In genomic region chr12:111524883-111525282, GRCm38 (mm10) we compare ENCODE assay signal across 21 mouse cellular contexts. TPM values are rescaled to one million over a fixed set of nuclear protein-coding genes. Genes with fewer than 3 reads are reported as not detected.
DNase-seq lines count a peak whose midpoint lies in the region; ATAC-seq and TF ChIP-seq lines count a peak whose summit lies in the region.
"Had no signal": no experiment of that assay in that cellular context is flagged by ENCODE, and none has a peak within 500 bp of the region (broad histone marks: within the 10 kb centered on the region; RNA-seq: fewer than 3 reads in every experiment).

No protein-coding gene starts in this region.

- H3K27ac ChIP-seq in heart, embryonic 10.5 days = no peak overlapping the region
- no peak overlapping the region for H3K27ac ChIP-seq in heart, embryonic 12.5 days (ENCODE audit: poor library complexity, severe bottlenecking)
- no peak overlapping the region for H3K27ac ChIP-seq in lung, postnatal 0 days (ENCODE audit: low read length)
- H3K27ac ChIP-seq: embryonic facial prominence, embryonic 12.5 days; forebrain, embryonic 15.5 days; hindbrain, postnatal 0 days; midbrain, embryonic 12.5 days; stomach, postnatal 0 days had no signal

- no peaks in the 10 kb centered on the region for H3K4me1 ChIP-seq in heart, embryonic 10.5 days
- no peaks in the 10 kb centered on the region for H3K4me1 ChIP-seq in heart, embryonic 12.5 days (replicated peaks)
- no peaks in the 10 kb centered on the region for H3K4me1 ChIP-seq in lung, postnatal 0 days (ENCODE audit: insufficient read depth, low read depth, low read length)
- H3K4me1 ChIP-seq: embryonic facial prominence, embryonic 12.5 days; forebrain, embryonic 15.5 days; midbrain, embryonic 12.5 days had no signal

- WGBS in heart, embryonic 10.5 days = 77% methylated on average over 3 of the region's 3 CpGs
- 78% methylated on average over 3 of the region's 3 CpGs for WGBS in heart, embryonic 12.5 days
- WGBS in lung, postnatal 0 days = 72% methylated on average over 3 of the region's 3 CpGs

- no peak overlapping the region for H3K9ac ChIP-seq in heart, embryonic 12.5 days
- no peak overlapping the region for H3K9ac ChIP-seq in lung, postnatal 0 days (replicated peaks; ENCODE audit: low read depth)
- H3K9ac ChIP-seq: embryonic facial prominence, embryonic 12.5 days; forebrain, embryonic 15.5 days; midbrain, embryonic 12.5 days had no signal

- peak; percentile 46 for DNase-seq in heart, embryonic 10.5 days (ENCODE audit: low spot score)
- peak; percentile 40 for DNase-seq in lung, postnatal 0 days (ENCODE audit: low spot score)
- no peak for DNase-seq in lung, postnatal 14 days
- no peak for DNase-seq in left cerebral cortex, postnatal 25 days (ENCODE audit: low spot score in 2 of 2)
- DNase-seq: cerebellum, adult 11-12 months; cerebellum, postnatal 14 days; heart, postnatal 10 days; kidney, postnatal 4 days had no signal

- intact Hi-C loops in left cerebral cortex, postnatal 25 days (cut with DNase I) = loop anchor here (5.0 kb wide), 1 partner anchor 37 kb away; no protein-coding TSS in a partner anchor

- 0 out of 2 replicates have a peak, but pooled peaks cover 4% of the 10 kb centered on the region for H3K9me3 ChIP-seq in heart, embryonic 10.5 days
- H3K9me3 ChIP-seq in heart, embryonic 12.5 days (replicated peaks) = no peaks in the 10 kb centered on the region
- H3K9me3 ChIP-seq in lung, postnatal 0 days (ENCODE audit: low read length) = no peaks in the 10 kb centered on the region

- ATAC-seq in heart, embryonic 12.5 days (ENCODE audit: insufficient number of reproducible peaks, low FRiP score) = no peak
- ATAC-seq in lung, postnatal 0 days = no peak
- ATAC-seq in granulocyte monocyte progenitor cell, adult 5-6 weeks (replicated peaks; ENCODE audit: poor library complexity, severe bottlenecking) = peak; percentile 95
- ATAC-seq in neutrophil, adult 5-6 weeks (ENCODE audit: extremely low read depth, insufficient number of reproducible peaks, low FRiP score, poor library complexity, severe bottlenecking) = peak; percentile 64
- ATAC-seq in erythroblast, adult 5-6 weeks (replicated peaks; ENCODE audit: low FRiP score, poor library complexity, severe bottlenecking) = no peak
- ATAC-seq: CD4-positive, CD25-positive, alpha-beta regulatory T cell, adult 4 months; forebrain, embryonic 15.5 days; hindbrain, postnatal 0 days; intestine, embryonic 16.5 days had no signal

- H3K4me2 ChIP-seq in heart, embryonic 12.5 days = no peak overlapping the region
- H3K4me2 ChIP-seq in lung, postnatal 0 days (replicated peaks; ENCODE audit: low read depth, low read length) = no peak overlapping the region
- H3K4me2 ChIP-seq: embryonic facial prominence, embryonic 12.5 days; forebrain, embryonic 15.5 days; heart, embryonic 11.5 days; midbrain, embryonic 12.5 days had no signal

- TF ChIP-seq EP300 in lung, postnatal 0 days (IDR thresholded peaks at IDR 0.05) = no peak

- no peak for TF ChIP-seq CTCF in lung, postnatal 0 days (IDR thresholded peaks at IDR 0.05)

- no peak overlapping the region for H3K4me3 ChIP-seq in heart, embryonic 10.5 days
- H3K4me3 ChIP-seq in heart, embryonic 12.5 days = no peak overlapping the region
- H3K4me3 ChIP-seq in lung, postnatal 0 days (ENCODE audit: low read depth, low read length) = no peak overlapping the region
- H3K4me3 ChIP-seq: embryonic facial prominence, embryonic 12.5 days; erythroblast, embryonic 14.5 days; forebrain, embryonic 15.5 days; midbrain, embryonic 12.5 days had no signal

- H3K27me3 ChIP-seq in heart, embryonic 10.5 days (ENCODE audit: insufficient read depth, poor library complexity, severe bottlenecking) = no peaks in the 10 kb centered on the region
- no peaks in the 10 kb centered on the region; the same call in 1 of the 2 replicates for H3K27me3 ChIP-seq in heart, embryonic 12.5 days (replicated peaks)
- no peaks in the 10 kb centered on the region for H3K27me3 ChIP-seq in lung, postnatal 0 days (replicated peaks; ENCODE audit: insufficient read depth, low read length)
- H3K27me3 ChIP-seq: embryonic facial prominence, embryonic 12.5 days; forebrain, embryonic 15.5 days; midbrain, embryonic 12.5 days had no signal

- no peaks in the 10 kb centered on the region for H3K36me3 ChIP-seq in heart, embryonic 10.5 days
- no peaks in the 10 kb centered on the region for H3K36me3 ChIP-seq in heart, embryonic 12.5 days
- H3K36me3 ChIP-seq in lung, postnatal 0 days (ENCODE audit: insufficient read depth, low read length) = no peaks in the 10 kb centered on the region
- H3K36me3 ChIP-seq: embryonic facial prominence, embryonic 12.5 days; forebrain, embryonic 15.5 days; midbrain, embryonic 12.5 days had no signal

RNA-seq across cellular contexts. Expression of gene Eif5, which starts 12.9 kb away (rescaled TPM):
- polyA plus RNA-seq in heart, embryonic 10.5 days (2016; fragmentation: Nextera tagmentation; extraction: Ambion mirVana) = 506 and 616 TPM in 2 replicates
- polyA plus RNA-seq in heart, embryonic 12.5 days (2016; fragmentation: Nextera tagmentation; extraction: Ambion mirVana) = 510 TPM in 2 replicates
- 412 and 458 TPM in 2 replicates for polyA plus RNA-seq in lung, postnatal 0 days (2015; fragmentation: Nextera tagmentation; extraction: Ambion mirVana)
- total RNA-seq in granulocyte monocyte progenitor cell, adult 5-6 weeks (2014; fragmentation: Nextera tagmentation) = 197 and 224 TPM in 2 replicates
- 290 and 339 TPM in 2 replicates for total RNA-seq in granulocyte monocyte progenitor cell, adult 5-6 weeks (2017)
- total RNA-seq in neutrophil, adult 5-6 weeks (2017) = 424 and 432 TPM in 2 replicates
- total RNA-seq in left cerebral cortex, postnatal 25 days (2021) = 100 to 1,000 TPM; 243 to 251 TPM
- total RNA-seq in erythroblast, adult 5-6 weeks (2015; ENCODE audit: low replicate concordance) = 1,226 and 1,283 TPM in 2 replicates
- 1,807 and 1,822 TPM in 2 replicates for total RNA-seq in erythroblast, adult 5-6 weeks (2017; ENCODE audit: low replicate concordance)

RNA-seq across cellular contexts. Expression of gene Gm266, which starts 39.3 kb away (rescaled TPM):
- polyA plus RNA-seq in heart, embryonic 10.5 days (2016; fragmentation: Nextera tagmentation; extraction: Ambion mirVana) = 4.6 and 15.2 TPM in 2 replicates
- 2.1 and 2.4 TPM in 2 replicates for polyA plus RNA-seq in heart, embryonic 12.5 days (2016; fragmentation: Nextera tagmentation; extraction: Ambion mirVana)
- 1.9 and 2.7 TPM in 2 replicates for polyA plus RNA-seq in lung, postnatal 0 days (2015; fragmentation: Nextera tagmentation; extraction: Ambion mirVana)
- not detected in 2 replicates for total RNA-seq in granulocyte monocyte progenitor cell, adult 5-6 weeks (2014; fragmentation: Nextera tagmentation)
- not detected in 2 replicates for total RNA-seq in granulocyte monocyte progenitor cell, adult 5-6 weeks (2017)
- not detected in 2 replicates for total RNA-seq in neutrophil, adult 5-6 weeks (2017)
- 1 to 10 TPM; 3.2 to 4.5 TPM for total RNA-seq in left cerebral cortex, postnatal 25 days (2021)
- not detected in 2 replicates for total RNA-seq in erythroblast, adult 5-6 weeks (2015; ENCODE audit: low replicate concordance)
- total RNA-seq in erythroblast, adult 5-6 weeks (2017; ENCODE audit: low replicate concordance) = not detected in 2 replicates
- polyA plus RNA-seq: CD4-positive, CD25-positive, alpha-beta regulatory T cell, adult 4 months; erythroblast, embryonic 14.5 days had no signal

RNA-seq across cellular contexts. Expression of gene Mark3, which starts 49.4 kb away (rescaled TPM):
- 38.1 and 47.9 TPM in 2 replicates for polyA plus RNA-seq in heart, embryonic 10.5 days (2016; fragmentation: Nextera tagmentation; extraction: Ambion mirVana)
- 51.0 and 53.7 TPM in 2 replicates for polyA plus RNA-seq in heart, embryonic 12.5 days (2016; fragmentation: Nextera tagmentation; extraction: Ambion mirVana)
- 25.8 and 26.0 TPM in 2 replicates for polyA plus RNA-seq in lung, postnatal 0 days (2015; fragmentation: Nextera tagmentation; extraction: Ambion mirVana)
- total RNA-seq in granulocyte monocyte progenitor cell, adult 5-6 weeks (2014; fragmentation: Nextera tagmentation) = 55.8 and 61.7 TPM in 2 replicates
- total RNA-seq in granulocyte monocyte progenitor cell, adult 5-6 weeks (2017) = 61.3 and 71.8 TPM in 2 replicates
- total RNA-seq in neutrophil, adult 5-6 weeks (2017) = 125 and 130 TPM in 2 replicates
- 100 to 1,000 TPM; 107 to 109 TPM for total RNA-seq in left cerebral cortex, postnatal 25 days (2021)
- total RNA-seq in erythroblast, adult 5-6 weeks (2015; ENCODE audit: low replicate concordance) = 124 and 158 TPM in 2 replicates
- 138 and 180 TPM in 2 replicates for total RNA-seq in erythroblast, adult 5-6 weeks (2017; ENCODE audit: low replicate concordance)

Comparison
In these comparisons a context has a peak if more than half of its experiments do, and no peak if none do; other contexts are left out.
1. DNase-seq: peak in heart, embryonic 10.5 days (single experiment) and lung, postnatal 0 days (single experiment); none in lung, postnatal 14 days (single experiment) and left cerebral cortex, postnatal 25 days (0 of 2).
2. ATAC-seq: peak in granulocyte monocyte progenitor cell, adult 5-6 weeks (single experiment) and neutrophil, adult 5-6 weeks (single experiment); none in heart, embryonic 12.5 days (single experiment), lung, postnatal 0 days (single experiment) and erythroblast, adult 5-6 weeks (single experiment).